Mouse (Mus musculus): ENCODE measurements at regions not wholly inside any gene's neighbourhood (a gene's known extent, or its start where the extent isn't known, plus 50 kb on each side); places are given as distances from the start of the nearest gene placed in this dataset.

DNA sequence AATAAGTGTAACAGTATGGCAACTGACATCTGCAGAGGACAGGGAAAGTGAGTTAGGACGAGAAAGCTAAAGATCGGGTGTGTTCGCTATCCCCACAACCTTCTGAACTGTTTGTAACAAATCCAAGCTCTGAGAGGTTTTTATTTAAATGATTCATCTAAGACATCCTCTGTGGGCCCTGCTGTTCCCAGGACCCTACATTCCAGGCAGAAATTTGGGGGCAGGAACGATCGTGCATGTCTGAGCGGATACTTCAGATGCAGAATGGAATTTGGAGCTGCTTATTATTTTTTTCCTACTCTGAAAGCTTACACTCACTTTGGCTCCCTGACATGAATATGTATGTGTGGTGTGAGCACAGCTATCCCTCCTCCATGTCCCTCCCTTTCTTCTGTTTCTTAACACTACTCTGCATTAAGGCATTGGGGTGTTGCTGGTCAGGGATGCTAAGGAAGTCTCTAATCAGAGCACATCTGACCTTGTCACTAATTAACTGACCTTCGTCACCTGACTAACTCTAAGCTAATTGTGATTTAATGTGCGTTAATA lies 281.0 kb downstream of the 1500009L16Rik start:
- no peaks in the 10 kb centered on the region for H3K4me1 ChIP-seq (ENCODE audit: control insufficient read depth, insufficient read depth, low read length)
- no peak overlapping the region for H3K4me3 ChIP-seq (replicated peaks; ENCODE audit: control insufficient read depth, low read depth, low read length)
- TF ChIP-seq CTCF (IDR thresholded peaks at IDR 0.05; ENCODE audit: control insufficient read depth, insufficient read depth, low read length) (no peak), POLR2A (IDR thresholded peaks at IDR 0.05; ENCODE audit: borderline replicate concordance, control insufficient read depth, low read depth, low read length) (no peak)
- H3K27ac ChIP-seq (ENCODE audit: control insufficient read depth, insufficient read depth, low read depth, low read length, poor library complexity), result no peak overlapping the region
- WGBS, result 82% methylated on average over 8 of the region's 8 CpGs

DNA sequence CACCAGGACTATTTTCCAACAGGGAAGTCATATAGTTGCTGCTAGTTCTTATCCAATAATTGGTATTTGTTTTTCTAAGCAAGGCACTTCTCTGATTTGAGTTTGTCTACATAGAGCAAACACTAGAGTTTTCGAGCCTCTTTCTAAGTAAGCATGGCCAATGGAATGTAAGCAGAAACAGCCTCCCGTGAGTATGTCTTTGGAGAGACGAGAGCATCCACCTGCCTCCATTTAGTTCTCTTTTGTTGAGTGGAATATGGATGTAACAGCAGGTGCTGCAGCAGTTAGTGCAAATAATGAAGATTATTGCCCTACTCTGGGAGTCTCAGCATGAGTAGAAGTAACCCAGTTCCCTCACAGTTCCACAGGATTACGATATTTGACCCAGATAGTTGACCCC lies 286.3 kb downstream of the 1500009L16Rik start:
- Histone ChIP-seq H3K4me3 (replicated peaks; ENCODE audit: control insufficient read depth, low read depth, low read length) (no peak overlapping the region), H3K4me1 (ENCODE audit: control insufficient read depth, insufficient read depth, low read length) (no peaks in the 10 kb centered on the region), H3K27ac (ENCODE audit: control insufficient read depth, insufficient read depth, low read depth, low read length, poor library complexity) (no peak overlapping the region)
- TF ChIP-seq POLR2A (IDR thresholded peaks at IDR 0.05; ENCODE audit: borderline replicate concordance, control insufficient read depth, low read depth, low read length) (no peak), CTCF (IDR thresholded peaks at IDR 0.05; ENCODE audit: control insufficient read depth, insufficient read depth, low read length) (no peak)
- 81% methylated on average over 4 of the region's 4 CpGs for WGBS

GRCm38 (mm10) chr10:84019381-84019780 lies 296.7 kb downstream of the 1500009L16Rik start:
- H3K4me3 ChIP-seq (replicated peaks; ENCODE audit: control insufficient read depth, low read depth, low read length), result no peak overlapping the region
- no peak overlapping the region for H3K27ac ChIP-seq (ENCODE audit: control insufficient read depth, insufficient read depth, low read depth, low read length, poor library complexity)
- TF ChIP-seq CTCF (IDR thresholded peaks at IDR 0.05; ENCODE audit: control insufficient read depth, insufficient read depth, low read length) (peak; percentile 73), POLR2A (IDR thresholded peaks at IDR 0.05; ENCODE audit: borderline replicate concordance, control insufficient read depth, low read depth, low read length) (no peak)
- H3K4me1 ChIP-seq (ENCODE audit: control insufficient read depth, insufficient read depth, low read length), result no peaks in the 10 kb centered on the region; the same call in 1 of the 2 replicates
- 14% methylated on average over 9 of the region's 9 CpGs for WGBS

GRCm38 (mm10) chr10:84020023-84020620 lies 297.5 kb downstream of the 1500009L16Rik start:
- H3K27ac ChIP-seq (ENCODE audit: control insufficient read depth, insufficient read depth, low read depth, low read length, poor library complexity), result no peak overlapping the region
- TF ChIP-seq POLR2A (IDR thresholded peaks at IDR 0.05; ENCODE audit: borderline replicate concordance, control insufficient read depth, low read depth, low read length) (no peak), CTCF (IDR thresholded peaks at IDR 0.05; ENCODE audit: control insufficient read depth, insufficient read depth, low read length) (peak; percentile 62)
- WGBS, result 39% methylated on average over 10 of the region's 10 CpGs
- no peak overlapping the region for H3K4me3 ChIP-seq (replicated peaks; ENCODE audit: control insufficient read depth, low read depth, low read length)
- H3K4me1 ChIP-seq (ENCODE audit: control insufficient read depth, insufficient read depth, low read length), result no peaks in the 10 kb centered on the region; the same call in 1 of the 2 replicates

DNA sequence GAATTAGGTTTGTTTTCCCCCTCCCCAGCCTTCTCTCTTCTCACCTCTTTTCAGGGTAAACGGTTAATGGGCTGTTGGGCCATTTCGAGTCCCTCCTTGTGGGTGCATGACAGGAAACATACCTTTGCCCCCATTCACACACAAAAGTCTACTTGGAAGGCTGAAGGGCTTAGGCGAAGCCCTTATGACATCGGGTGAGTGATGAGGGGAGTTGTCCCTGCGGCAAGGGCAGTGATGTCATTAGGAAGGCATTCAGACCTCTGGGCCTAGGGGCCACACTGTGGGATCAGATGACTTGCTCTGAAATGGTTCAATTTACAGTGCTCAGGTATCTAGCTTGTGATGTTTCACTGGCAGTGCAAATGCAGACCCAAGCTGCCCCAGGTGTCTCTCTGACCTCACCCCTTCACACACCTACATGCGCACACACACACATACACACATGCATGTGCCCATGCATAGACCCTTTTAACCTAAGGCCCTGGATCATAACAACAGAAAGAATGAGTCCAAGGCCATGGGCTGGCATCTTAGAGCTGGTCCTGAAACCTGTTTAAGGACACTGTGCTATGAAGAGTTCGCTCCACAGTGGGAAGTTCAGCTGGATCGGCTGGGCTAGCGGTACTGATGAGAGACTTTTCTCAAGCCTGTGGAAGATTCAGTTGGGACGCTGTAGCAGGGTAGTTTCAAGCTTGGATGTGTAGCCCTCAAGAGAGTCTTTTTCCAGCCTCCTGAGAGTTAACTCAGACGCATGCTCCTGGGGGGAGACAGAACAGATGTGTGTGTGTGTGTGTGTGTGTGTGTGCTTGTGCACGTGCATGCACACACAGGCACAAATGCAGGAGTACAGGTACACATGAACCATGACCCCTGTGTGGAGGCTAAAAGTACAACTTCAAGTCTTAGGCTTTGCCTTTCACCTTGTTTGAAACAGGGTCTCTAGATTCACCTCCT lies 298.8 kb downstream of the 1500009L16Rik start:
- TF ChIP-seq CTCF (IDR thresholded peaks at IDR 0.05; ENCODE audit: control insufficient read depth, insufficient read depth, low read length) (no peak), POLR2A (IDR thresholded peaks at IDR 0.05; ENCODE audit: borderline replicate concordance, control insufficient read depth, low read depth, low read length) (no peak)
- no peak overlapping the region for H3K4me3 ChIP-seq (replicated peaks; ENCODE audit: control insufficient read depth, low read depth, low read length)
- WGBS, result 90% methylated on average over 12 of the region's 12 CpGs
- no peak overlapping the region for H3K27ac ChIP-seq (ENCODE audit: control insufficient read depth, insufficient read depth, low read depth, low read length, poor library complexity)
- H3K4me1 ChIP-seq (ENCODE audit: control insufficient read depth, insufficient read depth, low read length), result no peaks in the 10 kb centered on the region; the same call in 1 of the 2 replicates

GRCm38 (mm10) chr10:84024294-84024693 lies 301.6 kb downstream of the 1500009L16Rik start:
- WGBS, result 70% methylated on average over 4 of the region's 4 CpGs
- H3K4me1 ChIP-seq (ENCODE audit: control insufficient read depth, insufficient read depth, low read length), result no peaks in the 10 kb centered on the region; the same call in 1 of the 2 replicates
- no peak for TF ChIP-seq POLR2A (IDR thresholded peaks at IDR 0.05; ENCODE audit: borderline replicate concordance, control insufficient read depth, low read depth, low read length)
- no peak for TF ChIP-seq CTCF (IDR thresholded peaks at IDR 0.05; ENCODE audit: control insufficient read depth, insufficient read depth, low read length)
- H3K4me3 ChIP-seq (replicated peaks; ENCODE audit: control insufficient read depth, low read depth, low read length), result no peak overlapping the region
- no peak overlapping the region for H3K27ac ChIP-seq (ENCODE audit: control insufficient read depth, insufficient read depth, low read depth, low read length, poor library complexity)

GRCm38 (mm10) chr10:84024901-84025300 lies 302.2 kb downstream of the 1500009L16Rik start:
- TF ChIP-seq POLR2A (IDR thresholded peaks at IDR 0.05; ENCODE audit: borderline replicate concordance, control insufficient read depth, low read depth, low read length) (no peak), CTCF (IDR thresholded peaks at IDR 0.05; ENCODE audit: control insufficient read depth, insufficient read depth, low read length) (no peak)
- Histone ChIP-seq H3K27ac (ENCODE audit: control insufficient read depth, insufficient read depth, low read depth, low read length, poor library complexity) (no peak overlapping the region), H3K4me1 (ENCODE audit: control insufficient read depth, insufficient read depth, low read length) (no peaks in the 10 kb centered on the region; the same call in 1 of the 2 replicates), H3K4me3 (replicated peaks; ENCODE audit: control insufficient read depth, low read depth, low read length) (no peak overlapping the region)
- WGBS, result 76% methylated on average over 8 of the region's 8 CpGs

DNA sequence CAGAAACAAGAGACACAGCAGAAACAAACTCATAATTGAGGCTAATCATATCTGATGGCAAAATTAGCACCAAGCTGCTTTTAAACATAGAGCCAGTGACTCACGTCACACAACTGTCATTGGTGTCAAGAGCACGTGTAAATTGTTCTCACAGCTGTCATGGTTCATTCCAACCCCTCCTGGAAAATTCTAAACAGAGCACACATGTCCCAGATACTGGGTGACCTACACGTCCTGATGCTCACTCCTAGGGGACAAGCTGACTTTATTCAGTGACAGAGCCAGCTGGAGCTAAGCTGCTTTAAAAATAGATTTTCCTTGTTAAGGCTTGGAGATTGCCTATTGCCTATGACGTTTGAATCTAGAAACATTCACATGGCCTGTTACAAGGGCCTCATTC lies 304.1 kb downstream of the 1500009L16Rik start:
- TF ChIP-seq CTCF (IDR thresholded peaks at IDR 0.05; ENCODE audit: control insufficient read depth, insufficient read depth, low read length) (no peak), POLR2A (IDR thresholded peaks at IDR 0.05; ENCODE audit: borderline replicate concordance, control insufficient read depth, low read depth, low read length) (no peak)
- Histone ChIP-seq H3K27ac (ENCODE audit: control insufficient read depth, insufficient read depth, low read depth, low read length, poor library complexity) (no peak overlapping the region), H3K4me3 (replicated peaks; ENCODE audit: control insufficient read depth, low read depth, low read length) (no peak overlapping the region), H3K4me1 (ENCODE audit: control insufficient read depth, insufficient read depth, low read length) (no peaks in the 10 kb centered on the region)
- WGBS, result 74% methylated on average over 4 of the region's 4 CpGs

All from bone marrow, adult 2 months (tissue).